Mouse (Mus musculus): Measurements from ENCODE around the gene Olfr1231.

DNA sequence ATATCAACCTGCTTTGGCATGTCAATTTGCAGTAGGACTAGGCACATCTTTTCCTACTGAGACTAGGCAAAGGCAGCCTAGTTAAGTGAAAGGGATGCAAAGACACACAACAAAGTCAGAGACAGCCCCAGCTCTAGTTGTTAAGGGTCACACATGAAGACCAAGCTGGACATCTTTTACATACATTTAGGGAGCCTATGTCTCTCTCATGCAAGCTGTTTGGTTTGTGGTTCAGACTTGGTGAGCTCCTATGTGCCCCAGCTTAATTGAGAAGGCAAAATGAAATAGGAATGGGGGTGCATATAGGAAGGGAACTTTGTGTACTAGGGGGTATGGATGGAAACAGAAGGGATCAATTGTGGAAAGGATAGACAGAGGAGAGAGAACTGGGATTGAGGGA lies 52.9 kb downstream of the Olfr1231 start, which contains the start of gene Olfr1228:
- TF ChIP-seq EP300 (optimal IDR thresholded peaks at IDR 0.05) (no peak), CTCF (IDR thresholded peaks at IDR 0.05; ENCODE audit: low read depth) (no peak)

Data from stomach, postnatal 0 days (tissue).